Mouse (Mus musculus) cerebellum, postnatal 25 days (tissue): Measurements from ENCODE around the gene Scn4b.

ENCODE experiments used
- DNase-seq, 2 experiments: peaks; one replicate each; pipeline ENCODE4 v3.0.0; 2021; ENCODE audit warnings: mixed read lengths in 2 of 2

Scn4b gene

DNA sequence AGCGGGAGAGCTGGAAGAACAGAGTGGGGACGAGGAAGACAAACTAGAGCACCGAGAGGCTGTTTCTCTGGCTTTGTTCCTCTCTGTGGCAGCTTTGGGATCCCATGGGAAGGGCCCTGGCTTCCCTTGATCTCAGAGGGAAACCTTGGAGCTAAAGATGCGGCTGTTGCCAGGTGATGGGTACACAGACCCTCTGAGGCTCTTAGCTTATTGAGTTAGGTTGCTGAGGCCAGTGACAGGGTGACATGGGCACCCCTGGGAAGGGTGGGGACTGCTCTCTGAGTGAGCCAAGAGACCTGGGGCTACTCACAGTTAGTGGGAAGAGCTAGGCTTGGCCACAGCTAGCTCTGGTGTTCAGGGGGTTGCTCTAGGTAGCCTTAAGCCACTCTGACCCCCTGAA, 57.3 kb downstream of the Scn4b start:
- DNase-seq: no peak

DNA sequence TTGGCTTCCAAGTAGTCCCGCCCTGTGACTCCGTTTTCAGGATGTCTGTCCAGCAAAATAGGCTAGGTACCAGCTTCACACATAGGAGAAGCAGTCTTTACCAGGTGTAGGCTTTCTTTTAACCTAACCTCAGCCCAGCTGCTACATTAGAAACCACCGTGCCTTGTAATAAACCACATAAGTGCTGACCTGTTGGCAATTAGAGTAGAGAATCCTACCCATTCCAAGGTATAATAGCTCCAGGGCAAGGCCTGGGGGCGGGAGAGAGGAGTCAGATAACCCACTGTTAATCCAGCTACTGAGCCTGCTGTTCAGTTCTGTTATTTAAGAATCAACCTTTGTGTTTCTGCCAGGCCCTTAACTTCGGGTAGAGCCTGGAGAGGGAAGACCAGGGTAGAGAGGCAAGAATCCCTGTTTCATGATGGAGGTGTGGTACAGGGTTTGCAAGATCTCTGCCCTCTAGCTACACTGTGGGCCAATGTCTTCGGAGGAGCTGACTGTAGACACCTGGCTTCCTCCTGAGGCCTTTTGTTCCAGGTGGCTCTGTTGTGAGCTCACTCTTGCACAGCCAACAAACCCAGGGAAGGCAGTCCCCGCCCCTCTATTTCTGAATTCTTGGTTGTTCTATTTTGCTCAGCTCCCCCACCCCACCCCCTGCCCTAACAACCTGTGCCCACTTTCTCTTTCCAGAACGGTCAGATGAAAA, 58.1 kb downstream of the Scn4b start:
- DNase-seq: no peak

DNA sequence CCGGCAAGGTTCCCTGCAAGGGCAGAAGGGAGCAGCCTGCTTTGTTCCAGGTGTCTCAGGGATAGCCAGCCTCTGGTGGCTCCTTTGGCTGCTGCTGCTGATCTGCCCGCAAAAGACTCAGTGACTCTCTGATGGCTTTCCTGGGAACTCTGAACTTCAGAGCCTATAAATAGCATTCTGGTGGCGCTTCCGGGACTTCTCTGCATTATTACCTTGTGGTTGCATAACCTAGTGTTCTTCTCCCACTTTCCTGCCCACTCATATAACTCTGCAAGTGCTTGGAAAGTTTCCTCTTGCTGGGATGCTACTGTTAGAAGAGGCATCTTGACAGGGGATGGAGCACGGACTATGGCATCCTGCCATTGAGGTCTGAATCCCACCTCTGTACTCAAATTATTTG, 59.4 kb downstream of the Scn4b start:
- DNase-seq: no peak

- DNase-seq: no peak
These were observed 63.2 kb downstream of the Scn4b start for GRCm38 (mm10) chr9:45201319-45201947.

GRCm38 (mm10) chr9:45202021-45202798, 64.0 kb downstream of the Scn4b start:
- DNase-seq: no peak
